Comparison of ENCODE assay signal across 8 mouse cellular contexts in the genomic region with DNA sequence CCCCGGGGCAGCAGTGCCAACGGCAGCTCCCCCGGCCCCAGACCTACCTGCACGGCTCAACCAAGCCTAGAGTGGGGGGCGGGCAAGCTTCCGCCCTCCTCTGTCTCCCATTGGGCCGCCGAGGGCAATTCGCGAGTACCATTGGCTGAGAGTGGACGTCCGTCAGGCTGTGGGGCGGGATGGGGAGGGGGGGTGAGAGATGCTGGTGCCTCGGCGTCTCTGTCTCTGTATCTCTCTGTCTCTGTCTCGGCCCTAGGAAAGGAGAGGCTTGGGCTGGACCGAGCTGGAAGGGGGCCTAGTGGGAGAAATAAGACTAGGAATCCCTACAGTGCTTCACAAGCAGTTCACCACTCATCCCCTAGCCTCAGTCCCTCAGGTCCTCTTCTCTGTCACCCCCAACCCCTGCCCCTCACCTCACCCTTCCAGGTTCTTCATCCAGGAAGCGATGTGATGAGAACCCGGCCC. TPM values are rescaled to one million over a fixed set of nuclear protein-coding genes. Genes with fewer than 3 reads are reported as not detected.
DNase-seq lines count a peak whose midpoint lies in the region; ATAC-seq and TF ChIP-seq lines count a peak whose summit lies in the region.

No protein-coding gene starts in this region.

- WGBS in forebrain, embryonic 16.5 days, result under 1% methylated on average over 17 of the region's 19 CpGs
- WGBS in lung, embryonic 14.5 days, result 2% methylated on average over 19 of the region's 19 CpGs
- under 1% methylated on average over 19 of the region's 19 CpGs for WGBS in olfactory bulb, adult 2 months
- 2% methylated on average over 18 of the region's 19 CpGs for WGBS in thymus, adult 2 months

- peaks cover 20% of the 10 kb centered on the region for H3K4me1 ChIP-seq in G1E (ENCODE audit: insufficient read depth, low read depth, low read length)
- H3K4me1 ChIP-seq in forebrain, embryonic 16.5 days (replicated peaks; ENCODE audit: control insufficient read depth, insufficient read depth, low read length), result peaks cover 21% of the 10 kb centered on the region
- peaks cover 4% of the 10 kb centered on the region; the same call in 1 of the 2 replicates for H3K4me1 ChIP-seq in lung, embryonic 14.5 days (ENCODE audit: insufficient read depth)
- peaks cover 4% of the 10 kb centered on the region; the same call in 1 of the 2 replicates for H3K4me1 ChIP-seq in olfactory bulb, adult 2 months (ENCODE audit: control insufficient read depth, insufficient read depth, low read length)
- H3K4me1 ChIP-seq in thymus, adult 2 months (replicated peaks; ENCODE audit: control insufficient read depth, insufficient read depth, low read length), result no peaks in the 10 kb centered on the region; the same call in 1 of the 2 replicates

- ATAC-seq in G1E (ENCODE audit: extremely low read depth, insufficient number of reproducible peaks, low FRiP score, poor library complexity, severe bottlenecking), result peak; percentile 100
- peak; percentile 100 for ATAC-seq in forebrain, embryonic 16.5 days
- peak; percentile 100 for ATAC-seq in lung, embryonic 14.5 days (ENCODE audit: insufficient read depth)

- peak overlapping the region; percentile 39; the same call in 1 of the 2 replicates for H3K27ac ChIP-seq in forebrain, embryonic 16.5 days (ENCODE audit: low read length)
- H3K27ac ChIP-seq in layer of hippocampus, adult 2 months, result peak overlapping the region; percentile 88
- peak overlapping the region; percentile 72; the same call in 1 of the 2 replicates for H3K27ac ChIP-seq in lung, embryonic 14.5 days (ENCODE audit: low read depth)
- H3K27ac ChIP-seq in olfactory bulb, adult 2 months (ENCODE audit: insufficient read depth, low read depth, low read length), result peak overlapping the region; percentile 83; the same call in 1 of the 2 replicates
- no peak overlapping the region for H3K27ac ChIP-seq in thymus, adult 2 months (ENCODE audit: control insufficient read depth, insufficient read depth, low read length)

- H3K4me3 ChIP-seq in G1E (ENCODE audit: low read depth, low read length), result peak overlapping the region; percentile 89
- H3K4me3 ChIP-seq in forebrain, embryonic 16.5 days (replicated peaks; ENCODE audit: low read length), result peak overlapping the region; percentile 93
- peak overlapping the region; percentile 76 for H3K4me3 ChIP-seq in layer of hippocampus, adult 2 months
- peak overlapping the region; percentile 96 for H3K4me3 ChIP-seq in lung, embryonic 14.5 days (ENCODE audit: low read depth, low read length)
- peak overlapping the region; percentile 89 for H3K4me3 ChIP-seq in olfactory bulb, adult 2 months (ENCODE audit: insufficient read depth, low read depth, low read length)
- peak overlapping the region; percentile 70 for H3K4me3 ChIP-seq in thymus, adult 2 months (ENCODE audit: control insufficient read depth, insufficient read depth, low read length)

- TF ChIP-seq CTCF in G1E (IDR thresholded peaks at IDR 0.05; ENCODE audit: low read depth, low read length), result no peak
- TF ChIP-seq CTCF in layer of hippocampus, adult 2 months (conservative IDR thresholded peaks at IDR 0.05), result no peak
- TF ChIP-seq CTCF in lung, embryonic 14.5 days (IDR thresholded peaks at IDR 0.05; ENCODE audit: low read depth), result no peak
- TF ChIP-seq CTCF in olfactory bulb, adult 2 months (IDR thresholded peaks at IDR 0.05; ENCODE audit: insufficient read depth, low read depth, low read length), result no peak
- TF ChIP-seq CTCF in thymus, adult 2 months (IDR thresholded peaks at IDR 0.05; ENCODE audit: borderline replicate concordance, control insufficient read depth, extremely low read depth, insufficient read depth, low read length, poor library complexity), result no peak

- intact Hi-C loops in heart, postnatal 36 days (cut with DNase I), result no loop called here

- DNase-seq in G1E (ENCODE audit: low spot score), result peak; percentile 95
- peak; percentile 91 to 93 for DNase-seq in cerebellum, adult 18-20 months
- peak; percentile 91 for DNase-seq in heart, postnatal 36 days
- DNase-seq in layer of hippocampus, adult 2 months (ENCODE audit: low spot score in 2 of 2), result peak; percentile 89 to 92
- DNase-seq in lung, embryonic 14.5 days, result peak; percentile 95
- peak; percentile 94 for DNase-seq in thymus, adult 2 months

- no peaks in the 10 kb centered on the region for H3K9me3 ChIP-seq in G1E (replicated peaks)
- no peaks in the 10 kb centered on the region for H3K9me3 ChIP-seq in forebrain, embryonic 16.5 days (ENCODE audit: control insufficient read depth, low read length)
- no peaks in the 10 kb centered on the region for H3K9me3 ChIP-seq in lung, embryonic 14.5 days (ENCODE audit: low read depth, low read length)

- peaks cover 12% of the 10 kb centered on the region for H3K36me3 ChIP-seq in G1E (replicated peaks)
- no peaks in the 10 kb centered on the region for H3K36me3 ChIP-seq in forebrain, embryonic 16.5 days (ENCODE audit: control insufficient read depth, insufficient read depth)
- 0 out of 2 replicates have a peak, but pooled peaks cover 7% of the 10 kb centered on the region for H3K36me3 ChIP-seq in lung, embryonic 14.5 days (ENCODE audit: insufficient read depth)
- H3K36me3 ChIP-seq in thymus, adult 2 months (ENCODE audit: control insufficient read depth, insufficient read depth, low read length), result no peaks in the 10 kb centered on the region

- H3K27me3 ChIP-seq in G1E (ENCODE audit: insufficient read depth, low read length), result peaks cover 1% of the 10 kb centered on the region
- no peaks in the 10 kb centered on the region for H3K27me3 ChIP-seq in forebrain, embryonic 16.5 days (replicated peaks; ENCODE audit: control insufficient read depth, insufficient read depth, low read length)
- H3K27me3 ChIP-seq in lung, embryonic 14.5 days (ENCODE audit: insufficient read depth, low read length), result no peaks in the 10 kb centered on the region
- no peaks in the 10 kb centered on the region for H3K27me3 ChIP-seq in thymus, adult 2 months (ENCODE audit: control insufficient read depth, insufficient read depth, low read length)

- TF ChIP-seq POLR2A in olfactory bulb, adult 2 months (IDR thresholded peaks at IDR 0.05; ENCODE audit: insufficient read depth, low read depth, low read length), result peak; percentile 33; the same call in 1 of the 2 replicates
- peak; percentile 42; the same call in 1 of the 2 replicates for TF ChIP-seq POLR2A in thymus, adult 2 months (IDR thresholded peaks at IDR 0.05; ENCODE audit: control insufficient read depth, extremely low read depth, insufficient read depth, low read length, poor library complexity)

- peak overlapping the region; percentile 55 for H3K4me2 ChIP-seq in forebrain, embryonic 16.5 days (ENCODE audit: low read length)
- peak overlapping the region; percentile 70 for H3K4me2 ChIP-seq in lung, embryonic 14.5 days

- peak overlapping the region; percentile 96 for H3K9ac ChIP-seq in forebrain, embryonic 16.5 days (replicated peaks; ENCODE audit: low read depth, low read length)
- peak overlapping the region; percentile 97 for H3K9ac ChIP-seq in lung, embryonic 14.5 days

RNA-seq across cellular contexts. Expression of a gene that starts 0.7 kb away (rescaled TPM):
- total RNA-seq in G1E (2014; fragmentation: Nextera tagmentation), result 95.3 and 100 TPM in 2 replicates
- total RNA-seq in G1E (2017), result 31.0 and 31.7 TPM in 2 replicates
- polyA plus RNA-seq in G1E (2012), result 143 and 170 TPM in 2 replicates
- 32.5 and 32.7 TPM in 2 replicates for polyA plus RNA-seq in forebrain, embryonic 16.5 days (2015; fragmentation: Nextera tagmentation; extraction: Ambion mirVana)
- total RNA-seq in heart, postnatal 36 days (2021), result 10 to 100 TPM; 27.6 to 31.7 TPM
- 10 to 100 TPM; 69.9 to 70.5 TPM for total RNA-seq in layer of hippocampus, adult 2 months (2021)
- 27.6 and 28.1 TPM in 2 replicates for polyA plus RNA-seq in lung, embryonic 14.5 days (2014; fragmentation: Nextera tagmentation; extraction: Ambion mirVana)
- not detected in 2 replicates for polyA plus RNA-seq in olfactory bulb, adult 2 months (2012; ENCODE audit: insufficient read depth, insufficient read length, low replicate concordance, missing spikeins)
- 202 and 225 TPM in 2 replicates for polyA plus RNA-seq in thymus, adult 2 months (2012; rRNA removed)
